Mouse (Mus musculus) midbrain, postnatal 0 days (tissue): ENCODE results near the gene Mcub. TPM values are rescaled to one million over a fixed set of nuclear protein-coding genes. Genes with fewer than 3 reads are reported as not detected.

ENCODE experiments used
- ATAC-seq: fragments of 200-750 bp; cut with Nextera tagmentation; 2 replicates; pipeline ENCODE4 v1.8.0; 2017; ENCODE audit warnings: moderate number of reproducible peaks, mild to moderate bottlenecking, moderate TSS enrichment, moderate library complexity; ENCODE audit not compliant: low FRiP score
- DNase-seq: peaks from one replicate; pipeline ENCODE4 v3.0.0-alpha.2; 2015; ENCODE audit warnings: low spot score
- H3K27ac ChIP-seq: fragments of 300-500 bp; sonication (generic); 2 replicates; pipeline ENCODE4 v1.5.1; 2014; ENCODE audit warnings: low read depth, mild to moderate bottlenecking, low read length, mixed read lengths
- H3K27me3 ChIP-seq: fragments of 300-500 bp; sonication (generic); 2 replicates; pipeline ENCODE4 v1.6.1; 2014; ENCODE audit warnings: low read length, control low read depth, mixed read lengths; ENCODE audit not compliant: insufficient read depth
- H3K36me3 ChIP-seq: fragments of 300-500 bp; sonication (generic); 2 replicates; pipeline ENCODE4 v1.6.1; 2014; ENCODE audit warnings: low read length, control low read depth, mixed read lengths; ENCODE audit not compliant: insufficient read depth
- H3K4me1 ChIP-seq: fragments of 300-500 bp; sonication (generic); 2 replicates; pipeline ENCODE4 v1.6.1; 2014; ENCODE audit warnings: mild to moderate bottlenecking, control low read depth, antibody characterized with exemption, low read length, mixed read lengths; ENCODE audit not compliant: insufficient read depth
- H3K4me2 ChIP-seq: fragments of 300-500 bp; sonication (generic); 2 replicates; pipeline ENCODE4 v1.6.1; 2014; ENCODE audit warnings: low read depth, mild to moderate bottlenecking, low read length, mixed read lengths; ENCODE audit not compliant: poor library complexity, severe bottlenecking
- H3K4me3 ChIP-seq: fragments of 300-500 bp; sonication (generic); 2 replicates; pipeline ENCODE4 v1.5.1; 2014; ENCODE audit warnings: low read depth, mild to moderate bottlenecking, low read length, moderate library complexity
- H3K9ac ChIP-seq: fragments of 300-500 bp; sonication (generic); replicated peaks from 2 replicates; pipeline ENCODE4 v1.6.1; 2014; ENCODE audit warnings: mild to moderate bottlenecking, low read length, moderate library complexity, mixed read lengths; ENCODE audit not compliant: poor library complexity, severe bottlenecking
- H3K9me3 ChIP-seq: fragments of 300-500 bp; sonication (generic); 2 replicates; pipeline ENCODE4 v1.6.1; 2016; ENCODE audit warnings: low read length, control low read depth
- CTCF ChIP-seq: IDR thresholded peaks from 2 replicates; pipeline ENCODE4 v1.5.1; 2016; ENCODE audit warnings: antibody characterized with exemption, mild to moderate bottlenecking
- WGBS: fragments of 180-500 bp; shearing (Covaris S2); extraction: QIAGEN DNeasy Blood & Tissue Kit; methylation state at CpG from one replicate; pipeline ENCODE4 v1.1.7; 2014; 5-methylcytosine and 5-hydroxymethylcytosine counted together
- polyA plus RNA-seq: library from polyadenylated mRNA; unstranded; fragments of >200 nt; fragmentation: Nextera tagmentation; extraction: Ambion mirVana; gene quantifications from 2 replicates; pipeline ENCODE4 v1.2.1, GENCODE M21; 2015
- total RNA-seq: library from RNA; depleted of rRNA; stranded (reverse); fragments of >200 nt; gene quantifications from 2 replicates; pipeline ENCODE4 v1.2.3, GENCODE M21; 2014; rRNA removed

The Mcub gene
- total and polyA plus RNA-seq, 2 experiments from 2014 or later: 6.0 to 6.4 TPM

DNA sequence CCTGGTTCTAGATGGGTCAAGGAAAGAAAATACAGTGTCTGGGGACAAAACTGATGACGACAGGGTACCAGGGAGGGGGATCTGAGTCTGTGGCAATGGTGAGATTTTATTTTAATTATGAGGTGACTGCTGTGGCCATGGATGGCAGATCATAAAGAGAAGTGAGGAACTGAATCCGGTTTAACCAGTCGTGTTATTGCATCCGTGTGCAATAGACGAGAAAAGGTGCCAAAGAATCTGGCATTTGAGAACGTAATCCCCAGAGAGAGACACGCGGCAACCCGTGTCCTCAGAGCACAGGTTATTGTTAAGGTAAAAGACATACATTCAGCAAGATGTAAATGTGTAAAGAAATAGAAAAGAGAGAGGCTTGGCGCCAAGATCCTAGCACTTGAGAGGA lies 92.7 kb downstream of the Mcub start:
- 92% methylated on average over 10 of the region's 10 CpGs for WGBS
- Histone ChIP-seq H3K4me2 (no peak overlapping the region), H3K4me1 (0 out of 2 replicates have a peak, but pooled peaks cover 2% of the 10 kb centered on the region), H3K27me3 (no peaks in the 10 kb centered on the region), H3K9me3 (no peaks in the 10 kb centered on the region), H3K4me3 (no peak overlapping the region), H3K36me3 (no peaks in the 10 kb centered on the region), H3K27ac (no peak overlapping the region), H3K9ac (no peak overlapping the region)
- ATAC-seq (no peak), DNase-seq (no peak)
- no peak for TF ChIP-seq CTCF

Other genes with a start within 250 kb of the Mcub start
- 1.3 and 2.3 TPM in 2 replicates for gene Egf, start 214.9 kb downstream of the Mcub start, total RNA-seq
- 0.94 and 1.2 TPM in 2 replicates for gene Egf, start 214.9 kb downstream of the Mcub start, polyA plus RNA-seq
- not detected in 2 replicates for gene Lrit3, start 166.2 kb downstream of the Mcub start, total RNA-seq
- gene Lrit3, start 166.2 kb downstream of the Mcub start, polyA plus RNA-seq: not detected in 2 replicates
- gene Rrh, start 147.6 kb downstream of the Mcub start, total RNA-seq: 1.1 and 1.2 TPM in 2 replicates
- 0.36 TPM in 1 of 2 replicates, not detected in the other for gene Rrh, start 147.6 kb downstream of the Mcub start, polyA plus RNA-seq
- gene Gar1, start 138.8 kb downstream of the Mcub start, total RNA-seq: 1.9 and 2.1 TPM in 2 replicates
- gene Gar1, start 138.8 kb downstream of the Mcub start, polyA plus RNA-seq: 27.3 and 32.6 TPM in 2 replicates
- 1.2 TPM in 1 of 2 replicates, not detected in the other for gene Cfi, start 134.3 kb downstream of the Mcub start, total RNA-seq
- 0.33 and 0.42 TPM in 2 replicates for gene Cfi, start 134.3 kb downstream of the Mcub start, polyA plus RNA-seq
- gene Pla2g12a, start 91.6 kb downstream of the Mcub start, total RNA-seq: 22.1 and 45.9 TPM in 2 replicates
- gene Pla2g12a, start 91.6 kb downstream of the Mcub start, polyA plus RNA-seq: 55.4 and 55.6 TPM in 2 replicates
- 6.7 and 7.0 TPM in 2 replicates for gene Casp6, start 68.8 kb downstream of the Mcub start, total RNA-seq
- 13.2 and 13.4 TPM in 2 replicates for gene Casp6, start 68.8 kb downstream of the Mcub start, polyA plus RNA-seq
- gene Sec24b, start 91.3 kb upstream of the Mcub start, total RNA-seq: 39.7 and 43.2 TPM in 2 replicates
- 27.3 and 29.1 TPM in 2 replicates for gene Sec24b, start 91.3 kb upstream of the Mcub start, polyA plus RNA-seq
- gene Col25a1, start 161.3 kb upstream of the Mcub start, total RNA-seq: 28.0 and 40.4 TPM in 2 replicates
- gene Col25a1, start 161.3 kb upstream of the Mcub start, polyA plus RNA-seq: 8.6 and 10.6 TPM in 2 replicates